Mouse (Mus musculus) liver, postnatal 0 days (tissue): ENCODE results near the gene Ctla4. TPM values are rescaled to one million over a fixed set of nuclear protein-coding genes. Genes with fewer than 3 reads are reported as not detected.

Experiments
- ATAC-seq: fragments of 200-750 bp; cut with Nextera tagmentation; 2 replicates; pipeline ENCODE4 v1.8.0; 2017; ENCODE audit warnings: mild to moderate bottlenecking, moderate library complexity
- DNase-seq: peaks from one replicate; pipeline ENCODE4 v3.0.0-alpha.2; 2016
- H3K27ac ChIP-seq: fragments of 300-500 bp; sonication (generic); 2 replicates; pipeline ENCODE4 v1.5.1; 2014; ENCODE audit warnings: antibody characterized with exemption, moderate library complexity, mild to moderate bottlenecking, low read depth
- H3K27me3 ChIP-seq: fragments of 300-500 bp; sonication (generic); 2 replicates; pipeline ENCODE4 v1.6.1; 2014; ENCODE audit warnings: low read length, control low read depth, mixed read lengths; ENCODE audit not compliant: insufficient read depth
- H3K36me3 ChIP-seq: fragments of 300-500 bp; sonication (generic); replicated peaks from 2 replicates; pipeline ENCODE4 v1.6.1; 2014; ENCODE audit warnings: mild to moderate bottlenecking, control low read depth, low read length, moderate library complexity, mixed read lengths; ENCODE audit not compliant: insufficient read depth
- H3K4me1 ChIP-seq: fragments of 300-500 bp; sonication (generic); 2 replicates; pipeline ENCODE4 v1.6.1; 2014; ENCODE audit warnings: antibody characterized with exemption, mild to moderate bottlenecking, control low read depth; ENCODE audit not compliant: insufficient read depth
- H3K4me2 ChIP-seq: fragments of 300-500 bp; sonication (generic); 2 replicates; pipeline ENCODE4 v1.6.1; 2014; ENCODE audit warnings: low read depth, mild to moderate bottlenecking, low read length, moderate library complexity, mixed read lengths
- H3K4me3 ChIP-seq: fragments of 300-500 bp; sonication (generic); 2 replicates; pipeline ENCODE4 v1.5.1; 2014; ENCODE audit warnings: low read depth, low read length
- H3K9ac ChIP-seq: fragments of 300-500 bp; sonication (generic); replicated peaks from 2 replicates; pipeline ENCODE4 v1.6.1; 2014; ENCODE audit warnings: mild to moderate bottlenecking, moderate library complexity
- H3K9me3 ChIP-seq: fragments of 300-500 bp; sonication (generic); 2 replicates; pipeline ENCODE4 v1.6.1; 2016; ENCODE audit warnings: mild to moderate bottlenecking, control low read depth, low read length, mixed read lengths
- CTCF ChIP-seq: sonication (generic); IDR thresholded peaks from 2 replicates; pipeline ENCODE4 v1.5.1; 2016; ENCODE audit warnings: antibody characterized with exemption, low read depth
- EP300 ChIP-seq: IDR thresholded peaks from 2 replicates; pipeline ENCODE4 v1.6.1; 2016; ENCODE audit warnings: antibody characterized with exemption, low read depth, mild to moderate bottlenecking
- whole genome bisulfite sequencing: fragments of 180-500 bp; shearing (Covaris S2); extraction: QIAGEN DNeasy Blood & Tissue Kit; methylation state at CpG from one replicate; pipeline ENCODE4 v1.1.7; 2014; ENCODE audit not compliant: insufficient replicate concordance; 5-methylcytosine and 5-hydroxymethylcytosine counted together
- polyA plus RNA-seq: library from polyadenylated mRNA; unstranded; fragments of >200 nt; fragmentation: Nextera tagmentation; extraction: Ambion mirVana; gene quantifications from 2 replicates; pipeline ENCODE4 v1.2.1, GENCODE M21; 2015

Gene Ctla4
- polyA plus RNA-seq, 1 experiment from 2014 or later = not detected

GRCm38 (mm10) chr1:60909746-60910145 is 22.9 kb downstream of the Ctla4 start:
- Histone ChIP-seq H3K4me3 (no peak overlapping the region), H3K27ac (no peak overlapping the region), H3K36me3 (no peaks in the 10 kb centered on the region), H3K9me3 (no peaks in the 10 kb centered on the region), H3K4me2 (no peak overlapping the region), H3K4me1 (no peaks in the 10 kb centered on the region), H3K27me3 (no peaks in the 10 kb centered on the region), H3K9ac (no peak overlapping the region)
- no peak for TF ChIP-seq CTCF
- no peak for TF ChIP-seq EP300
- ATAC-seq = no peak
- no peak for DNase-seq
- WGBS = 64% methylated on average over 1 of the region's 1 CpGs

- Histone ChIP-seq H3K36me3 (no peaks in the 10 kb centered on the region), H3K4me2 (no peak overlapping the region), H3K27me3 (no peaks in the 10 kb centered on the region), H3K4me1 (no peaks in the 10 kb centered on the region), H3K9me3 (no peaks in the 10 kb centered on the region), H3K4me3 (no peak overlapping the region), H3K27ac (no peak overlapping the region), H3K9ac (no peak overlapping the region)
- no peak for DNase-seq
- TF ChIP-seq CTCF = no peak
- TF ChIP-seq EP300 = no peak
- no peak for ATAC-seq
- 87% methylated on average over 1 of the region's 1 CpGs for WGBS
Observed at GRCm38 (mm10) chr1:60910796-60911195, 24.0 kb downstream of the Ctla4 start.

GRCm38 (mm10) chr1:60911631-60912030 is 24.8 kb downstream of the Ctla4 start:
- Histone ChIP-seq H3K36me3 (no peaks in the 10 kb centered on the region), H3K9ac (no peak overlapping the region), H3K4me1 (0 out of 2 replicates have a peak, but pooled peaks cover 3% of the 10 kb centered on the region), H3K9me3 (no peaks in the 10 kb centered on the region), H3K27ac (no peak overlapping the region), H3K4me3 (no peak overlapping the region), H3K27me3 (no peaks in the 10 kb centered on the region), H3K4me2 (no peak overlapping the region)
- no peak for DNase-seq
- WGBS = 58% methylated on average over 3 of the region's 3 CpGs
- no peak for ATAC-seq
- no peak for TF ChIP-seq CTCF
- TF ChIP-seq EP300 = no peak

- no peaks in the 10 kb centered on the region for H3K36me3 ChIP-seq
- 70% methylated on average over 4 of the region's 4 CpGs for WGBS
- no peak for DNase-seq
- ATAC-seq = no peak
- 0 out of 2 replicates have a peak, but pooled peaks cover 3% of the 10 kb centered on the region for H3K4me1 ChIP-seq
- no peak overlapping the region for H3K27ac ChIP-seq
- H3K4me3 ChIP-seq = no peak overlapping the region
- H3K9ac ChIP-seq = no peak overlapping the region
- no peaks in the 10 kb centered on the region for H3K27me3 ChIP-seq
- TF ChIP-seq CTCF (no peak), EP300 (no peak)
- H3K9me3 ChIP-seq = no peaks in the 10 kb centered on the region
- H3K4me2 ChIP-seq = no peak overlapping the region
Observed at GRCm38 (mm10) chr1:60913305-60913704, 26.5 kb downstream of the Ctla4 start.

GRCm38 (mm10) chr1:60916281-60916781 is 29.5 kb downstream of the Ctla4 start:
- TF ChIP-seq CTCF (no peak), EP300 (no peak)
- ATAC-seq (peak; percentile 54), DNase-seq (peak; percentile 15)
- H3K4me3 ChIP-seq = no peak overlapping the region
- no peaks in the 10 kb centered on the region for H3K27me3 ChIP-seq
- H3K27ac ChIP-seq = no peak overlapping the region
- no peaks in the 10 kb centered on the region for H3K36me3 ChIP-seq
- H3K9ac ChIP-seq = no peak overlapping the region
- 29% methylated on average over 10 of the region's 10 CpGs for WGBS
- H3K4me1 ChIP-seq = 0 out of 2 replicates have a peak, but pooled peaks cover 3% of the 10 kb centered on the region
- H3K9me3 ChIP-seq = no peaks in the 10 kb centered on the region
- H3K4me2 ChIP-seq = no peak overlapping the region

GRCm38 (mm10) chr1:60920493-60921355 is 33.9 kb downstream of the Ctla4 start:
- no peak overlapping the region for H3K4me3 ChIP-seq
- no peak overlapping the region for H3K4me2 ChIP-seq
- H3K9me3 ChIP-seq = no peaks in the 10 kb centered on the region
- 80% methylated on average over 24 of the region's 24 CpGs for WGBS
- no peaks in the 10 kb centered on the region for H3K36me3 ChIP-seq
- no peak for TF ChIP-seq EP300
- H3K27me3 ChIP-seq = no peaks in the 10 kb centered on the region
- no peak overlapping the region for H3K9ac ChIP-seq
- DNase-seq (no peak), ATAC-seq (no peak)
- H3K4me1 ChIP-seq = 0 out of 2 replicates have a peak, but pooled peaks cover 3% of the 10 kb centered on the region
- H3K27ac ChIP-seq = no peak overlapping the region
